Mouse (Mus musculus): ENCODE data around the gene Etfrf1. TPM values are rescaled to one million over a fixed set of nuclear protein-coding genes. Genes with fewer than 3 reads are reported as not detected.

Etfrf1 gene
- polyA plus RNA-seq (2015; fragmentation: Nextera tagmentation; extraction: Ambion mirVana), result 42.3 and 44.9 TPM in 2 replicates

- Histone ChIP-seq H3K36me3 (replicated peaks; ENCODE audit: insufficient read depth, low read length) (no peaks in the 10 kb centered on the region; the same call in 1 of the 2 replicates), H3K4me3 (ENCODE audit: low read depth, low read length) (peak within 1 kb of the TSS; percentile 68), H3K9me3 (ENCODE audit: low read length) (no peaks in the 10 kb centered on the region), H3K27ac (ENCODE audit: low read depth) (peak within 1 kb of the TSS; percentile 93), H3K4me1 (ENCODE audit: insufficient read depth) (peaks cover 12% of the 10 kb centered on the region), H3K27me3 (ENCODE audit: insufficient read depth, low read length) (no peaks in the 10 kb centered on the region), H3K9ac (replicated peaks) (peak within 1 kb of the TSS; percentile 82), H3K4me2 (ENCODE audit: low read depth, low read length) (peak within 1 kb of the TSS; percentile 79)
- DNase-seq, result peak; percentile 99
- WGBS (ENCODE audit: insufficient replicate concordance), result 0% methylated on average over 36 of the region's 36 CpGs
- peak; percentile 99 for ATAC-seq
- no peak for TF ChIP-seq CTCF (IDR thresholded peaks at IDR 0.05; ENCODE audit: low read depth)
- no peak for TF ChIP-seq EP300 (IDR thresholded peaks at IDR 0.05; ENCODE audit: low read depth)
Observed at GRCm38 (mm10) chr6:145210816-145211338, at the start of gene Etfrf1, which contains the start of gene Casc1. Gene Etfrf1 (plus strand): TSS chr6:145211134. Gene Casc1 (minus strand): TSS chr6:145211005.

- Histone ChIP-seq H3K4me1 (ENCODE audit: insufficient read depth) (no peaks in the 10 kb centered on the region), H3K27ac (ENCODE audit: low read depth) (no peak overlapping the region), H3K4me3 (ENCODE audit: low read depth, low read length) (no peak overlapping the region), H3K9ac (replicated peaks) (no peak overlapping the region), H3K9me3 (ENCODE audit: low read length) (no peaks in the 10 kb centered on the region), H3K4me2 (ENCODE audit: low read depth, low read length) (no peak overlapping the region), H3K36me3 (replicated peaks; ENCODE audit: insufficient read depth, low read length) (peaks cover 13% of the 10 kb centered on the region), H3K27me3 (ENCODE audit: insufficient read depth, low read length) (no peaks in the 10 kb centered on the region)
- no peak for TF ChIP-seq CTCF (IDR thresholded peaks at IDR 0.05; ENCODE audit: low read depth)
- TF ChIP-seq EP300 (IDR thresholded peaks at IDR 0.05; ENCODE audit: low read depth), result no peak
- ATAC-seq (no peak), DNase-seq (no peak)
- 80% methylated on average over 14 of the region's 14 CpGs for whole genome bisulfite sequencing (ENCODE audit: insufficient replicate concordance)
Observed at GRCm38 (mm10) chr6:145171892-145172606, 38.9 kb upstream of the Etfrf1 start.

- no peaks in the 10 kb centered on the region for H3K4me1 ChIP-seq (ENCODE audit: insufficient read depth)
- DNase-seq (peak; percentile 68), ATAC-seq (no peak)
- H3K36me3 ChIP-seq (replicated peaks; ENCODE audit: insufficient read depth, low read length), result peaks cover 11% of the 10 kb centered on the region
- no peak overlapping the region for H3K9ac ChIP-seq (replicated peaks)
- H3K27me3 ChIP-seq (ENCODE audit: insufficient read depth, low read length), result no peaks in the 10 kb centered on the region
- H3K4me2 ChIP-seq (ENCODE audit: low read depth, low read length), result no peak overlapping the region
- TF ChIP-seq EP300 (IDR thresholded peaks at IDR 0.05; ENCODE audit: low read depth), result no peak
- no peak for TF ChIP-seq CTCF (IDR thresholded peaks at IDR 0.05; ENCODE audit: low read depth)
- no peak overlapping the region for H3K27ac ChIP-seq (ENCODE audit: low read depth)
- 61% methylated on average over 10 of the region's 11 CpGs for WGBS (ENCODE audit: insufficient replicate concordance)
- H3K9me3 ChIP-seq (ENCODE audit: low read length), result no peaks in the 10 kb centered on the region
- no peak overlapping the region for H3K4me3 ChIP-seq (ENCODE audit: low read depth, low read length)
Observed at GRCm38 (mm10) chr6:145173781-145174191, 37.1 kb upstream of the Etfrf1 start.

- no peak overlapping the region for H3K4me2 ChIP-seq (ENCODE audit: low read depth, low read length)
Observed at GRCm38 (mm10) chr6:145175571-145175981, 35.4 kb upstream of the Etfrf1 start.

GRCm38 (mm10) chr6:145176474-145176873, 34.5 kb upstream of the Etfrf1 start:
- TF ChIP-seq CTCF (IDR thresholded peaks at IDR 0.05; ENCODE audit: low read depth), result no peak
- TF ChIP-seq EP300 (IDR thresholded peaks at IDR 0.05; ENCODE audit: low read depth), result no peak
- H3K4me1 ChIP-seq (ENCODE audit: insufficient read depth), result no peaks in the 10 kb centered on the region
- peaks cover 11% of the 10 kb centered on the region for H3K36me3 ChIP-seq (replicated peaks; ENCODE audit: insufficient read depth, low read length)
- H3K9ac ChIP-seq (replicated peaks), result no peak overlapping the region
- ATAC-seq, result no peak
- H3K9me3 ChIP-seq (ENCODE audit: low read length), result no peaks in the 10 kb centered on the region
- H3K4me3 ChIP-seq (ENCODE audit: low read depth, low read length), result no peak overlapping the region
- no peak overlapping the region for H3K4me2 ChIP-seq (ENCODE audit: low read depth, low read length)
- no peaks in the 10 kb centered on the region for H3K27me3 ChIP-seq (ENCODE audit: insufficient read depth, low read length)
- DNase-seq, result no peak
- WGBS (ENCODE audit: insufficient replicate concordance), result 79% methylated on average over 10 of the region's 10 CpGs
- H3K27ac ChIP-seq (ENCODE audit: low read depth), result no peak overlapping the region

More at GRCm38 (mm10) chr6:145175571-145175981, 35.4 kb upstream of the Etfrf1 start:
- 67% methylated on average over 9 of the region's 9 CpGs for whole genome bisulfite sequencing (ENCODE audit: insufficient replicate concordance)
- H3K27ac ChIP-seq (ENCODE audit: low read depth), result no peak overlapping the region
- no peaks in the 10 kb centered on the region for H3K4me1 ChIP-seq (ENCODE audit: insufficient read depth)
- peaks cover 11% of the 10 kb centered on the region for H3K36me3 ChIP-seq (replicated peaks; ENCODE audit: insufficient read depth, low read length)
- no peak for ATAC-seq
- DNase-seq, result no peak
- no peaks in the 10 kb centered on the region for H3K9me3 ChIP-seq (ENCODE audit: low read length)
- no peak overlapping the region for H3K4me3 ChIP-seq (ENCODE audit: low read depth, low read length)
- no peak overlapping the region for H3K9ac ChIP-seq (replicated peaks)
- no peaks in the 10 kb centered on the region for H3K27me3 ChIP-seq (ENCODE audit: insufficient read depth, low read length)
- no peak for TF ChIP-seq EP300 (IDR thresholded peaks at IDR 0.05; ENCODE audit: low read depth)
- TF ChIP-seq CTCF (IDR thresholded peaks at IDR 0.05; ENCODE audit: low read depth), result no peak

GRCm38 (mm10) chr6:145179665-145180064, 31.3 kb upstream of the Etfrf1 start:
- TF ChIP-seq CTCF (IDR thresholded peaks at IDR 0.05; ENCODE audit: low read depth) (peak; percentile 83), EP300 (IDR thresholded peaks at IDR 0.05; ENCODE audit: low read depth) (no peak)
- Histone ChIP-seq H3K36me3 (replicated peaks; ENCODE audit: insufficient read depth, low read length) (peaks cover 2% of the 10 kb centered on the region; the same call in 1 of the 2 replicates), H3K27ac (ENCODE audit: low read depth) (no peak overlapping the region), H3K27me3 (ENCODE audit: insufficient read depth, low read length) (no peaks in the 10 kb centered on the region), H3K4me2 (ENCODE audit: low read depth, low read length) (no peak overlapping the region), H3K4me3 (ENCODE audit: low read depth, low read length) (no peak overlapping the region), H3K4me1 (ENCODE audit: insufficient read depth) (no peaks in the 10 kb centered on the region; the same call in 1 of the 2 replicates), H3K9ac (replicated peaks) (no peak overlapping the region), H3K9me3 (ENCODE audit: low read length) (no peaks in the 10 kb centered on the region)
- DNase-seq, result peak; percentile 71
- ATAC-seq, result peak; percentile 38; the same call in 1 of the 2 replicates
- WGBS (ENCODE audit: insufficient replicate concordance), result 43% methylated on average over 6 of the region's 6 CpGs
